Mouse (Mus musculus) E14TG2a.4 (cell line): ENCODE data around the gene Pigo.

ENCODE experiments used
- CTCF ChIP-seq: conservative IDR thresholded peaks from 2 replicates; pipeline ENCODE4 v1.5.1; 2014; ENCODE audit warnings: low read length
- NANOG ChIP-seq: IDR thresholded peaks from 2 replicates; pipeline ENCODE4 v1.6.1; 2014; ENCODE audit warnings: borderline replicate concordance, low read length, mixed read lengths
- POU5F1 ChIP-seq: IDR thresholded peaks from 2 replicates; pipeline ENCODE4 v1.6.1; 2014; ENCODE audit warnings: low read length, borderline replicate concordance

DNA sequence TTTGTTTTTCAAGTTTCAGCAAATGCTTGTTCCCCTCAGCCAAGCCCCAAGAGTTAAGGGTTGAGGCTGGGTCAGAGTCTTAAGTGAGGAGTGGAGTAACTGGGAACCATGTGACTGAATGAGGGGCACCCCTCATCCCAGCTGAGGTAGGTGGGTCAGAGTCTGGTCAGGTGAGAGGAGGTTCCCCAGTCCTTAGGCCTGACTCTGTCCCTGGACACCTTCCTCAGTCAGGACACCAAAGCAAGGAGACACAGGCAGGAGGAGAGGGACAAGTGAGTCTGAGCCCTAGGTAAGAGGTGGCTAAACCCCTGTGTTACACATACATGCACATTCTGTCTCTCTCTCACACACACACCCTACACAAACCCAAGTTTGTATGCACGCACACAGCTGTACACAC, 6.9 kb upstream of the Pigo start:
- no peak for TF ChIP-seq CTCF
- no peak for TF ChIP-seq POU5F1
- TF ChIP-seq NANOG, result no peak
